Mouse (Mus musculus) adrenal gland, adult 18-20 months (tissue): ENCODE results near the gene Scel. TPM values are rescaled to one million over a fixed set of nuclear protein-coding genes. Genes with fewer than 3 reads are reported as not detected.
A peak's percentile ranks its signal among the peaks of the same experiment; 100 is the strongest.

Experiments
- DNase-seq, 2 experiments: peaks; one replicate each; pipeline ENCODE4 v3.0.0; 2021 to 2022; ENCODE audit warnings: low spot score in 2 of 2
- total RNA-seq, 2 experiments: library from RNA; stranded (reverse); gene quantifications; 1 replicate in 1 of 2; 2 replicates in 1 of 2; pipeline ENCODE4 v1.2.3; 2021

Scel gene
- total RNA-seq, 2 experiments from 2014 or later: 0.23 to 0.29 TPM

GRCm38 (mm10) chr14:103509544-103509943 is 3.6 kb upstream of the Scel start:
- DNase-seq: no peak

DNA sequence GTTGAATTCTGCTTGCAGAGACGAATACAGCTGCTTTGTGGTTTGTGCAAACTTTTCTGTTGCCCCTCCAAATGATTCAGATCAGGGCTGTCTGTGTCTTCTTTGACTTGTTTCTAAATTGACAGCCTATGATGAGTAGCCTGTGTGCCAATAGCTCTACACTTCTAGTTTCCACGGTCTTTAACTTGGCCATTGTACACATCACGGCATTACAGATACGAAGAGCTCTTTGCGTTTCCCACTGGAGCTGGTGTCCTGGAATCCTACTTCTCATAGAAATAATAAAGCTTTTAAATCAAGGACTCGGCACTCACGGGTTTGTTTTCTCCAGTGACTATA is 300 bp downstream of the Scel start:
- DNase-seq: no peak

GRCm38 (mm10) chr14:103515419-103515818 is 2.3 kb downstream of the Scel start:
- no peak for DNase-seq

GRCm38 (mm10) chr14:103526286-103526685 is 13.1 kb downstream of the Scel start:
- DNase-seq: no peak

- no peak for DNase-seq
Measured at GRCm38 (mm10) chr14:103529733-103530367, 16.7 kb downstream of the Scel start.

DNA sequence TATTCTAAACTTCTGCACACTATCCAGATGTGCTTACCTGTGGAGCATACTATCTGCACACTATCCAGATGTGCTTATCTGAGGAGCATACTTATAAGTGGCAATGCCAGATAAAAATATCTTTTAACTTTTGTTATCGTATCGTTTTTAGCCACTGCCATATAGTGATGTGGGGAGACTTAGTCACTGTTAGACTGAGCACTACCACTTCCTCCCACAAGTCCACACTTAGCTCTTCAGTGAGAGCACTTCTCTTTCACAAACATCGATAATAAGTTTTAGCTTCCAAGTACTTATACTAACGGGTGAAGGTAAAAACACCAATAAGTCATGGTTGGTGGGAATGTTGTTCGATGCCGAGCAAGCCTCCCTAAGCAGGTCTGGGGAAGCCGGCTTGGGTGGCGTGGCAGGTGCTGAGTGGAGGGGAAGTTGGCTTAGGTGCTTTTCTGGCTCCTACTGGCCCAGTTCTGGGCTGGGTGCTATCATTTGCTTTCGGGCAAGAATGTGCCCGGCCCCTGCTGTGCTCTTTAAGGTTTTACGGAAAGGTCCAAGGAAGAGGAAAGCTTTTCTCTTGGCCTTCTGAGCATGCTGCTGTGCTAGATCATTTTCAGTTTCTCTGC is 18.7 kb downstream of the Scel start:
- no peak for DNase-seq

DNA sequence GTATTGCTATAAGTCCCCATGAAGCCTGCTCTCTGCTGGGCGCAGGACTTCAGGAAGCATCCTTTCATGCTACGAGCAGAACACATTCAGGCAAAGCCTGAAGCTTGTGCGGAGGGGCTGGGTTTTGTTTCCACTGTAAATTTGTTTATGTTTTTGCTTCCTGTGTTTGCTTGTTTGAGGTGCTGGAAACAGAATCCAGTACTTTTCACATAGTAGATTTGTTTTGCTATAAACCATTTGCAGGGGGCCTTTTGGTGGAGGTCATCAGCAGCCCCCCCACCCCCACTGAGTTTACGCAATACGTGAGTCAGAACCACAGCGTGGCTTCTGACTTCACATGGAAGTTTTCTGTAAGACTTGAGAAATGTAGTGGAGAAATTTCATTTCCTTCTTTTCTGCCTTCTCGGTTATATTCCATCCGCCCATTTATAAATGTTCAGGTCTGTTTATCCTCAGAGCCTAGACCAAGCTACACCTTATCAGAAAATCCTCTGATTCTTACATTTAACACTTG is 22.4 kb downstream of the Scel start:
- DNase-seq: no peak

- no peak for DNase-seq
Measured at GRCm38 (mm10) chr14:103536334-103536733, 23.2 kb downstream of the Scel start.

- DNase-seq: peak; percentile 48 to 53
Measured at GRCm38 (mm10) chr14:103537355-103538056, 24.4 kb downstream of the Scel start.

DNA sequence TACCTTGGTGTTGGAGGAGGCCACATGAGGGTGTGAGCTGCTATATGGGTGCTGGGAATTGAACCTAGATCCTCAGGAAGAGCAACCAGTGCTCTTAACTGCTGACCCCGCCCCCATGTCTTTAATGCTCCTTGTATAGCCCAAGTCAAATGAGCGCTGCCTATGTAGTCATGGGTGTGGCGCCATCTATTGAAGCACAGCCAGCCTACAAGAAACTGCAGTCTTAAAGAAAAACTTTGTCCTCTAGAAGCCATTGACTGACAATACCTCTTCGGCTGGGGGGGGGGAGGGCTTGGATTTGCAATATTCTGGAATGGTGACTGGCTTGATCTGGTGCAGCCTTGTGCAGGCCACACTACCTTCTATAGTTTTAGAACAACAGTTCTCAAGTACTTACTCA is 26.7 kb downstream of the Scel start:
- DNase-seq: no peak

DNA sequence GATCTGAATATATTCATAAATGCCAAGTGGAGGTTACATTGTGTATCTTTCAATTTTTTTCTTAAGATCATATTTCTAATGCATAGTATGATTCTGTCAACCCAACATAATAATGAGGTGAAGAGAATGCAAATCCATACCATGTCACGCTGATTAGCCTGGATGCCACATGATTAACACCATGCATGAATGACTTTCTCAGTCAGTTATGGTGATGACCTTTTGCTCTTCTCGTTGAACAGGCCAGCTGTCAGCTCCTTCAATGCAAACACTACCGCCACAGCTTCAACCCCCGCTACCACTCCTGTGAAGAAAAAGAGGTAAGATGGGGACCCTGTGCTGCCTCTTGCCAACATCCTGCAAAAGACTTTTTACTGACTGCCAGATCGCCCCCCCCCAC is 28.5 kb downstream of the Scel start:
- DNase-seq: no peak

- DNase-seq: no peak
Measured at GRCm38 (mm10) chr14:103543304-103544079, 30.4 kb downstream of the Scel start.

GRCm38 (mm10) chr14:103545734-103546133 is 32.6 kb downstream of the Scel start:
- DNase-seq: no peak

DNA sequence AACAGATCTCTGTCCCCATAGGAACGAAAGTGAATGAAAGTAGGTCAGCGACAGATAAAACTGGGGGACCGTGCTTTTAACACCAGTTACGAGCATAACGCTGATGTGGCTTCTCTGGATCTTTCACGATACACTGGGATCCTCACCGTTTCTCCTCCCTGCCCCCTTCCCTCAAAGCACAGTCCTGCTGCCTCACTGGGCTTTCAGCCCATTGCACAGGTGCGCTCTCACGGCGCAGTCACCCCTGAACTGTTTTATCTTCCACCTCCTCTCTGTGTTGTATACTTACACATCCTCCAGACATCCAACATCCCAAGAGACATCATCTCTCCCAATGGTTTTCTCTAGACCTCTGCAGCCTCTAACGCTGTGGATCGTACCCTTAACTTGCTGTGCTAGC is 33.1 kb downstream of the Scel start:
- DNase-seq: no peak

GRCm38 (mm10) chr14:103548220-103548619 is 35.1 kb downstream of the Scel start:
- DNase-seq: no peak

- peak; percentile 79 to 82 for DNase-seq
Measured at GRCm38 (mm10) chr14:103550480-103550879, 37.3 kb downstream of the Scel start.

GRCm38 (mm10) chr14:103550921-103551320 is 37.8 kb downstream of the Scel start:
- no peak for DNase-seq

GRCm38 (mm10) chr14:103551921-103552320 is 38.8 kb downstream of the Scel start:
- DNase-seq: no peak

DNA sequence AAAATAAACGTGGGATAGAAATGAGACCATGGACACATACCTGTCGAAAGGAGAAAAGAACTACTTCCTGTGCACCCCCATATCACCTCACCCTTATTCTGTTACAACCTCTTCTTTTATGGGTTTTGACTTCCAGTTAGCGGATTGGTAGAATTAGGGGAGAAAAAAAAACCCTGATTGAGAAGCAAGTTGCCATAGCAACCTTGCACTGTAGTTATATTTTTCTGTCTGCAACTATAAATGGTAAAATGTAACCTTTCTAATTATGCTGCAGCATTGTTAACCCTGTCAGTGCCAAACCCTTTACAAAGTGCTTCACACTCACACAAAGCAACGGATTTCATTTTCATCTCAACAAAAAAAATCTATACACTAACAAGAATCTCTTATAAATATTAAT is 39.2 kb downstream of the Scel start:
- no peak for DNase-seq

GRCm38 (mm10) chr14:103556609-103557008 is 43.5 kb downstream of the Scel start:
- DNase-seq: no peak

DNA sequence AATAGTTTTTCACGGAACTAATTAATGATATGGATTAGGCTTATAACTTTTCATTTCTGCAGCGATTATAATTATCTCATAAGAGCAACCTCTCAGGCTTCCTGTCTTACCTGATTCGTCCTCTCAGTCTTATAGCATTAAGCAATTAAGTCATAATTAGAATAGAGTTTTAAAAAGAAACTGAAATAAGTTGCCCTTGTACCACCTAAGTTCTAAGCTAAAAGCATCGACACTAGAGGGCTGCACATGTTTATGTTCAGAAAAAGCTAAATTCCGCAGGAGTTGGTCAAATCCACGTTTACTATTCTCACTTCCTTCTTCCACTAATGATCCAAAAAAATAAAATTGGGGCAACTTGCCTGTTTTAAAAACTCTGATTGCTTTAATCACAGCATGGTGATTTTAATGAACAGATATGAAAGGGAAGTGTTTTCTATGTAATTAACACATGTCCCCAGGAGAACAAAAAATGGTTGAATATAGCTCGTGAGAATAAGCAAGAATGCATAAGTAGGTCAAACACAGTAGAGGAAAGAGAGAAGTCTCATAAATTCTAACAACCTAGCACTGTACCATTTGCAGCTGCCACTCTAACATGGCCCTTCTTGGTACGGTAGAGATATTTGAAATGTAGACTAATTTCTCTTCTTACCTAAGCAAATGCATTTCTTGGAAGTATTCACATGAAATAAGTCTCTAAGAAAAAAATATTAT is 48.4 kb downstream of the Scel start:
- DNase-seq: no peak
